Mouse (Mus musculus): Measurements from ENCODE around the gene Hfe2. TPM values are rescaled to one million over a fixed set of nuclear protein-coding genes. Genes with fewer than 3 reads are reported as not detected.

Gene Hfe2
- not detected for polyA plus RNA-seq (2014; fragmentation: Illumina TruSeq; extraction: RNeasy Lipid Tissue Mini Kit (QIAGEN cat#74804); ENCODE audit: low read depth, low replicate concordance)

DNA sequence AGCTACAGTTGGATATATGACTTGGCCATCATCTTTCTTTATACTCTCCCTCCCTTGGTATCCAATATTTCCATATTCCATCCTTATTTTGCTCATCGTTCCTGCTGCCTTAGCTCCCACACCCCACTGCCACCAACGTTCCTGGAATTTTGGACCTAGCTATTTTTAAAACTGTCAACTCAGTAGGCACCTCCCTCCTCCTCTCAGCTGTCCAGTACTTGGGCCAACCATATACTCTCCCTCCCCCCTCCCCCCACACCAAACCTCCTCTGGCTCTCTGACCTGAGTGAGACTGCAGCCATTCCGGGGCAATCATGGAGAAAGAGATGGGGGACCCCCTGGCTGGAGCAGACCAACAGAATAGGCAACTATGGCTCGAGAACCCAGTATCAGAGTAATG, at the start of gene Hfe2:
Gene Hfe2 (plus strand): TSS at position 259 of the 400 bp plus-strand sequence.

DNA sequence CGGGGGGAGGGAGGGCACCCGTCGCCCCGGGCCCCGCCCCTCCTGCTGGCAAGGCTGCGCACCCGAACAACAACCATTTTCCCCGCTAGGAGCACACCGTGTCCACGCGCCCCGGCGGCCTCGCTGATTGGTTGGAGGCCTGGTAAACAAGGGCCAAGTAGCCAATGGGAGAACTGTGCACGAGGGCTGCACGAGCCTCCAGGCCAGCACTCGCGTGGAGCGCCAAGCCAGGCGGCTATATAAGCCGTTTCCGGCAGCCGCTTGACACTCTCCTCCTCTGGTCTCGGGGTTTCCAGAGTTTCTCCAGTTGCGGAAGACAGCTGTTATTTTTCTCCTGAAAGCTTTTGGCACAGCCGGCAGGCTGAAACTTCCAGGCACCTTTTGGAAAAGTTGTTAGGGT, 32.7 kb downstream of the Hfe2 start, which contains the start of gene Txnip:
Gene Txnip (plus strand): TSS at position 264 of the 400 bp plus-strand sequence.

DNA sequence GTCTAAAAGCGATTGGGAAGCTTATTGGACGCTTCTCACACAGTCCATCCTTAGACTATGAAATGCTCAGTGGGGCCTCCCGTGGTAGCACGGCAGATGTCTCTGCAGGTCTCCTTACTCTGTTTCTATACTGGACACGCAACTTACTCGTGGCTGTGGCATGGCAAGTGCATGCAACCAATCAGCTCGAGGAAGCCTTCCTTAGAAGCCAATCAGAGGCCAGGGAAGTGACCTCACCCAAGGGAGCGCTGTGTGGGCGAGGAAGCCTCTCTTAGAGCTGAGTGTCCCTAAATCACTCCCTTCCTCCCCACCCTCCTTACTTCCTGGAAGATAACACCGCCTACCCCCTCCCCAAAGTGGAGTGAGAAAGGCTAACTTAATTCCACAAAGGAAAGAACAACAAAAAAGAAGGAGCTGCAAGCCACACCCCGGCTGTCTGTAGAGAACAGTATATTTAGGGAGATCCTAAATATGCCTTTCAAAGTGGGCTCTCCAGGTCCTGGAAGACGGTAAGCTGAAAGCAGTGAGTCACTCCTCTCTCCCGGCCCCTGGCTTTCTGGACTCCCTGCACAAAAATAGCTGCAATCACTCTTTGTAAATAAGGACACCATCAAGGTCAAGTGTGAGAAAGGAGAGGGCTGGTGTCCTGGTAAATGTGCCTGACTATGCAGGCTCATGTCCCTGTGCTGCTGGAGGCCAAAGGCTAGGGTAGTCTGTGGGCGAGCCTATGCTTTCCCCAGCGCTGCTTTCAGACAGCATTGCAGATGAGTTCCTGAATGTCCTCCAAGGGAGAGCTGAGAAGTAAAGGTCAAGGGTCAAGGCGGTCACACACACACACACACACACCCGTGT, 51.9 kb downstream of the Hfe2 start, which contains the start of gene Gm16253:
Gene Gm16253 (plus strand): TSS at position 295 of the 852 bp plus-strand sequence.

Other genes starting within 250 kb of the Hfe2 start
- 1.2 TPM for gene Fcgr1, start 231.2 kb upstream of the Hfe2 start, polyA plus RNA-seq (2014; fragmentation: Illumina TruSeq; extraction: RNeasy Lipid Tissue Mini Kit (QIAGEN cat#74804); ENCODE audit: low read depth, low replicate concordance)
- not detected for gene BC107364, start 72.9 kb upstream of the Hfe2 start, polyA plus RNA-seq (2014; fragmentation: Illumina TruSeq; extraction: RNeasy Lipid Tissue Mini Kit (QIAGEN cat#74804); ENCODE audit: low read depth, low replicate concordance)
- 762 TPM for gene Txnip, start 32.8 kb downstream of the Hfe2 start, polyA plus RNA-seq (2014; fragmentation: Illumina TruSeq; extraction: RNeasy Lipid Tissue Mini Kit (QIAGEN cat#74804); ENCODE audit: low read depth, low replicate concordance)
- not detected for gene Gm16253, start 51.8 kb downstream of the Hfe2 start, polyA plus RNA-seq (2014; fragmentation: Illumina TruSeq; extraction: RNeasy Lipid Tissue Mini Kit (QIAGEN cat#74804); ENCODE audit: low read depth, low replicate concordance)
- 65.4 TPM for gene Polr3gl, start 69.0 kb downstream of the Hfe2 start, polyA plus RNA-seq (2014; fragmentation: Illumina TruSeq; extraction: RNeasy Lipid Tissue Mini Kit (QIAGEN cat#74804); ENCODE audit: low read depth, low replicate concordance)
- not detected for gene Ankrd34a, start 71.5 kb downstream of the Hfe2 start, polyA plus RNA-seq (2014; fragmentation: Illumina TruSeq; extraction: RNeasy Lipid Tissue Mini Kit (QIAGEN cat#74804); ENCODE audit: low read depth, low replicate concordance)
- 15.5 TPM for gene Lix1l, start 76.0 kb downstream of the Hfe2 start, polyA plus RNA-seq (2014; fragmentation: Illumina TruSeq; extraction: RNeasy Lipid Tissue Mini Kit (QIAGEN cat#74804); ENCODE audit: low read depth, low replicate concordance)
- 30.9 TPM for gene Rbm8a, start 104.8 kb downstream of the Hfe2 start, polyA plus RNA-seq (2014; fragmentation: Illumina TruSeq; extraction: RNeasy Lipid Tissue Mini Kit (QIAGEN cat#74804); ENCODE audit: low read depth, low replicate concordance)
- gene Pex11b, start 110.2 kb downstream of the Hfe2 start, polyA plus RNA-seq (2014; fragmentation: Illumina TruSeq; extraction: RNeasy Lipid Tissue Mini Kit (QIAGEN cat#74804); ENCODE audit: low read depth, low replicate concordance): 13.1 TPM
- gene Gm42957, start 110.3 kb downstream of the Hfe2 start, polyA plus RNA-seq (2014; fragmentation: Illumina TruSeq; extraction: RNeasy Lipid Tissue Mini Kit (QIAGEN cat#74804); ENCODE audit: low read depth, low replicate concordance): 0.13 TPM
- gene Itga10, start 120.4 kb downstream of the Hfe2 start, polyA plus RNA-seq (2014; fragmentation: Illumina TruSeq; extraction: RNeasy Lipid Tissue Mini Kit (QIAGEN cat#74804); ENCODE audit: low read depth, low replicate concordance): 0.28 TPM
- 0.47 TPM for gene Ankrd35, start 145.0 kb downstream of the Hfe2 start, polyA plus RNA-seq (2014; fragmentation: Illumina TruSeq; extraction: RNeasy Lipid Tissue Mini Kit (QIAGEN cat#74804); ENCODE audit: low read depth, low replicate concordance)
- gene Pias3, start 171.2 kb downstream of the Hfe2 start, polyA plus RNA-seq (2014; fragmentation: Illumina TruSeq; extraction: RNeasy Lipid Tissue Mini Kit (QIAGEN cat#74804); ENCODE audit: low read depth, low replicate concordance): 4.9 TPM
- not detected for gene Nudt17, start 183.4 kb downstream of the Hfe2 start, polyA plus RNA-seq (2014; fragmentation: Illumina TruSeq; extraction: RNeasy Lipid Tissue Mini Kit (QIAGEN cat#74804); ENCODE audit: low read depth, low replicate concordance)
- 28.5 TPM for gene Polr3c, start 202.5 kb downstream of the Hfe2 start, polyA plus RNA-seq (2014; fragmentation: Illumina TruSeq; extraction: RNeasy Lipid Tissue Mini Kit (QIAGEN cat#74804); ENCODE audit: low read depth, low replicate concordance)
- gene Rnf115, start 202.5 kb downstream of the Hfe2 start, polyA plus RNA-seq (2014; fragmentation: Illumina TruSeq; extraction: RNeasy Lipid Tissue Mini Kit (QIAGEN cat#74804); ENCODE audit: low read depth, low replicate concordance): 137 TPM